Mouse (Mus musculus) heart, embryonic 10.5 days (tissue): ENCODE measurements around the gene Gm5089. TPM values are rescaled to one million over a fixed set of nuclear protein-coding genes. Genes with fewer than 3 reads are reported as not detected.

Source experiments
- DNase-seq: peaks from one replicate; pipeline ENCODE4 v3.0.0-alpha.2; 2017; ENCODE audit warnings: low spot score
- H3K27ac ChIP-seq: fragments of 300-500 bp; sonication (generic); 2 replicates; pipeline ENCODE4 v1.5.1; 2016; ENCODE audit warnings: mild to moderate bottlenecking
- H3K27me3 ChIP-seq: fragments of 300-500 bp; sonication (generic); 2 replicates; pipeline ENCODE4 v1.6.1; 2016; ENCODE audit warnings: mild to moderate bottlenecking; ENCODE audit not compliant: poor library complexity, insufficient read depth, severe bottlenecking
- H3K36me3 ChIP-seq: fragments of 300-500 bp; sonication (generic); 2 replicates; pipeline ENCODE4 v1.6.1; 2016; ENCODE audit warnings: mild to moderate bottlenecking, moderate library complexity
- H3K4me1 ChIP-seq: fragments of 300-500 bp; sonication (generic); 2 replicates; pipeline ENCODE4 v1.6.1; 2016; ENCODE audit warnings: mild to moderate bottlenecking
- H3K4me3 ChIP-seq: fragments of 300-500 bp; sonication (generic); 2 replicates; pipeline ENCODE4 v1.5.1; 2016; ENCODE audit warnings: mild to moderate bottlenecking, moderate library complexity
- H3K9me3 ChIP-seq: fragments of 300-500 bp; sonication (generic); 2 replicates; pipeline ENCODE4 v1.6.1; 2016; ENCODE audit warnings: mild to moderate bottlenecking, moderate library complexity
- WGBS: fragments of 180-500 bp; shearing (Covaris S2); methylation state at CpG from one replicate; pipeline ENCODE4 v1.1.7; 2016; 5-methylcytosine and 5-hydroxymethylcytosine counted together
- polyA plus RNA-seq: library from polyadenylated mRNA; unstranded; fragments of >200 nt; fragmentation: Nextera tagmentation; extraction: Ambion mirVana; gene quantifications from 2 replicates; pipeline ENCODE4 v1.2.1, GENCODE M21; 2016

The Gm5089 gene
- polyA plus RNA-seq, 1 experiment from 2014 or later, result not detected

- Histone ChIP-seq H3K36me3 (no peaks in the 10 kb centered on the region), H3K27ac (no peak overlapping the region), H3K9me3 (no peaks in the 10 kb centered on the region), H3K27me3 (peaks cover 4% of the 10 kb centered on the region; the same call in 1 of the 2 replicates), H3K4me3 (no peak overlapping the region), H3K4me1 (no peaks in the 10 kb centered on the region)
- 57% methylated on average over 10 of the region's 10 CpGs for WGBS
- no peak for DNase-seq
Observed at GRCm38 (mm10) chr14:122426529-122427203, 24.2 kb downstream of the Gm5089 start.

GRCm38 (mm10) chr14:122424441-122424840 lies 26.5 kb downstream of the Gm5089 start:
- WGBS, result 88% methylated on average over 3 of the region's 3 CpGs
- no peak overlapping the region for H3K4me3 ChIP-seq
- H3K4me1 ChIP-seq, result no peaks in the 10 kb centered on the region
- DNase-seq, result no peak
- no peak overlapping the region for H3K27ac ChIP-seq
- H3K36me3 ChIP-seq, result no peaks in the 10 kb centered on the region
- peaks cover 4% of the 10 kb centered on the region; the same call in 1 of the 2 replicates for H3K27me3 ChIP-seq
- no peaks in the 10 kb centered on the region for H3K9me3 ChIP-seq

- Histone ChIP-seq H3K27ac (no peak overlapping the region), H3K4me1 (no peaks in the 10 kb centered on the region), H3K4me3 (no peak overlapping the region), H3K27me3 (peaks cover 18% of the 10 kb centered on the region; the same call in 1 of the 2 replicates), H3K36me3 (no peaks in the 10 kb centered on the region), H3K9me3 (no peaks in the 10 kb centered on the region)
- no peak for DNase-seq
- 37% methylated on average over 4 of the region's 4 CpGs for WGBS
Observed at GRCm38 (mm10) chr14:122416166-122416771, 34.6 kb downstream of the Gm5089 start.

- Histone ChIP-seq H3K4me1 (no peaks in the 10 kb centered on the region), H3K9me3 (no peaks in the 10 kb centered on the region), H3K36me3 (no peaks in the 10 kb centered on the region), H3K27me3 (peaks cover 27% of the 10 kb centered on the region; the same call in 1 of the 2 replicates), H3K4me3 (no peak overlapping the region), H3K27ac (no peak overlapping the region)
- no peak for DNase-seq
- 89% methylated on average over 2 of the region's 2 CpGs for WGBS
Observed at GRCm38 (mm10) chr14:122414786-122415185, 36.1 kb downstream of the Gm5089 start.

GRCm38 (mm10) chr14:122413542-122413928 lies 37.4 kb downstream of the Gm5089 start:
- no peaks in the 10 kb centered on the region for H3K9me3 ChIP-seq
- no peak overlapping the region for H3K4me3 ChIP-seq
- H3K27me3 ChIP-seq, result peaks cover 31% of the 10 kb centered on the region
- no peaks in the 10 kb centered on the region for H3K36me3 ChIP-seq
- 82% methylated on average over 2 of the region's 2 CpGs for WGBS
- no peak for DNase-seq
- no peak overlapping the region for H3K27ac ChIP-seq
- no peaks in the 10 kb centered on the region for H3K4me1 ChIP-seq

GRCm38 (mm10) chr14:122412841-122413541 lies 37.9 kb downstream of the Gm5089 start:
- DNase-seq, result no peak
- Histone ChIP-seq H3K4me3 (no peak overlapping the region), H3K4me1 (no peaks in the 10 kb centered on the region), H3K36me3 (no peaks in the 10 kb centered on the region), H3K9me3 (no peaks in the 10 kb centered on the region), H3K27ac (no peak overlapping the region), H3K27me3 (peaks cover 33% of the 10 kb centered on the region)
- 70% methylated on average over 2 of the region's 2 CpGs for WGBS

GRCm38 (mm10) chr14:122406541-122407219 lies 44.2 kb downstream of the Gm5089 start:
- no peak for DNase-seq
- 2% methylated on average over 58 of the region's 58 CpGs for WGBS
- H3K4me1 ChIP-seq, result peaks cover 10% of the 10 kb centered on the region; the same call in 1 of the 2 replicates
- peaks cover 79% of the 10 kb centered on the region for H3K27me3 ChIP-seq
- peak overlapping the region; percentile 65 for H3K4me3 ChIP-seq
- peak overlapping the region; percentile 13; the same call in 1 of the 2 replicates for H3K27ac ChIP-seq
- H3K36me3 ChIP-seq, result no peaks in the 10 kb centered on the region
- H3K9me3 ChIP-seq, result no peaks in the 10 kb centered on the region

GRCm38 (mm10) chr14:122405897-122406540 lies 44.9 kb downstream of the Gm5089 start:
- DNase-seq, result no peak
- WGBS, result 3% methylated on average over 18 of the region's 18 CpGs

GRCm38 (mm10) chr14:122405236-122405635 lies 45.7 kb downstream of the Gm5089 start:
- Histone ChIP-seq H3K4me1 (peaks cover 10% of the 10 kb centered on the region; the same call in 1 of the 2 replicates), H3K27ac (no peak overlapping the region), H3K27me3 (peaks cover 70% of the 10 kb centered on the region), H3K4me3 (no peak overlapping the region), H3K9me3 (no peaks in the 10 kb centered on the region), H3K36me3 (no peaks in the 10 kb centered on the region)
- DNase-seq, result no peak
- WGBS, result 66% methylated on average over 12 of the region's 12 CpGs

More at GRCm38 (mm10) chr14:122405897-122406540, 44.9 kb downstream of the Gm5089 start:
- Histone ChIP-seq H3K36me3 (no peaks in the 10 kb centered on the region), H3K4me1 (peaks cover 10% of the 10 kb centered on the region; the same call in 1 of the 2 replicates), H3K4me3 (peak overlapping the region; percentile 65), H3K27me3 (peaks cover 74% of the 10 kb centered on the region), H3K9me3 (no peaks in the 10 kb centered on the region), H3K27ac (no peak overlapping the region)

- H3K4me1 ChIP-seq, result peaks cover 10% of the 10 kb centered on the region; the same call in 1 of the 2 replicates
- no peaks in the 10 kb centered on the region for H3K36me3 ChIP-seq
- no peak for DNase-seq
- H3K4me3 ChIP-seq, result no peak overlapping the region
- 79% methylated on average over 7 of the region's 7 CpGs for WGBS
- no peak overlapping the region for H3K27ac ChIP-seq
- no peaks in the 10 kb centered on the region for H3K9me3 ChIP-seq
- peaks cover 65% of the 10 kb centered on the region for H3K27me3 ChIP-seq
Observed at GRCm38 (mm10) chr14:122404596-122405154, 46.2 kb downstream of the Gm5089 start.

GRCm38 (mm10) chr14:122403422-122403940 lies 47.4 kb downstream of the Gm5089 start:
- H3K4me3 ChIP-seq, result no peak overlapping the region
- peaks cover 10% of the 10 kb centered on the region; the same call in 1 of the 2 replicates for H3K4me1 ChIP-seq
- no peaks in the 10 kb centered on the region for H3K9me3 ChIP-seq
- no peaks in the 10 kb centered on the region for H3K36me3 ChIP-seq
- no peak for DNase-seq
- 84% methylated on average over 3 of the region's 3 CpGs for WGBS
- H3K27me3 ChIP-seq, result peaks cover 56% of the 10 kb centered on the region
- no peak overlapping the region for H3K27ac ChIP-seq
